Mouse (Mus musculus) effector memory CD4-positive, alpha-beta T cell, adult 7 months (primary cell): Measurements from ENCODE around the gene Bdh2. TPM values are rescaled to one million over a fixed set of nuclear protein-coding genes. Genes with fewer than 3 reads are reported as not detected.

ENCODE experiments used
- polyA plus RNA-seq: library from polyadenylated mRNA; unstranded; fragments of 100-300 nt; shearing (Covaris generic); gene quantifications from one replicate; pipeline ENCODE4 v1.2.1, GENCODE M21; 2017

Gene Bdh2
- polyA plus RNA-seq, result not detected

GRCm38 (mm10) chr3:135280669-135281415 is at the start of gene Bdh2:
Gene Bdh2 (plus strand): TSS chr3:135281221.

GRCm38 (mm10) chr3:135307411-135308259 is 26.6 kb downstream of the Bdh2 start, which contains the start of gene Slc9b2:
Gene Slc9b2 (plus strand): TSS chr3:135307700.

GRCm38 (mm10) chr3:135347739-135348264 is 66.8 kb downstream of the Bdh2 start, which contains the start of gene Slc9b1:
Gene Slc9b1 (plus strand): TSS chr3:135348029.

Other genes starting within 250 kb of the Bdh2 start
- gene Cenpe, start 68.7 kb upstream of the Bdh2 start, polyA plus RNA-seq, result 0.39 TPM
- gene Slc9b2, start 26.5 kb downstream of the Bdh2 start, polyA plus RNA-seq, result 1.4 TPM
- gene Slc9b1, start 66.8 kb downstream of the Bdh2 start, polyA plus RNA-seq, result 0.78 TPM
- 93.2 TPM for gene Cisd2, start 142.7 kb downstream of the Bdh2 start, polyA plus RNA-seq
- 1,011 TPM for gene Ube2d3, start 156.9 kb downstream of the Bdh2 start, polyA plus RNA-seq
- gene Manba, start 204.4 kb downstream of the Bdh2 start, polyA plus RNA-seq, result 17.3 TPM